Mouse (Mus musculus): Measurements from ENCODE around the gene H2-DMa.

H2-DMa gene

GRCm38 (mm10) chr17:34165033-34165730 lies 45.8 kb downstream of the H2-DMa start:
- DNase-seq = no peak

DNA sequence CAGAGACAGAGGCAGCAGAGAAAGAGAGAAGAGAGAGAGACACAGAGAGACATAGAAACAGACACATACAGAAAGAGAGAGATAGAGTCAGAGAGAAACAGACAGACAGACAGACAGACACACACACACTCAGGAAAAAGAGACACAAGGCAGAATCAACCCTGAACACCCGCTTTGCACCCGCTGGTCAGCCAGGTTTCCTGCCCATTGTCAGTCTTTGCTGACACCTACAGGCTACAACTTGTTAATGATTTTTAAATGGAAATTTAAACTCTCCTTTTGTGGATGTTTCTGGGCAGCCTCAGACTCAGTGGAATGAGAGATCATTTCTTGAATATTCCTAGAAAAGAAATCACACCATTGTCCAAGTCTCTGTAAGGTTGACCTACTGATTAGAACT lies 49.9 kb downstream of the H2-DMa start:
- peak; percentile 58 for DNase-seq

DNA sequence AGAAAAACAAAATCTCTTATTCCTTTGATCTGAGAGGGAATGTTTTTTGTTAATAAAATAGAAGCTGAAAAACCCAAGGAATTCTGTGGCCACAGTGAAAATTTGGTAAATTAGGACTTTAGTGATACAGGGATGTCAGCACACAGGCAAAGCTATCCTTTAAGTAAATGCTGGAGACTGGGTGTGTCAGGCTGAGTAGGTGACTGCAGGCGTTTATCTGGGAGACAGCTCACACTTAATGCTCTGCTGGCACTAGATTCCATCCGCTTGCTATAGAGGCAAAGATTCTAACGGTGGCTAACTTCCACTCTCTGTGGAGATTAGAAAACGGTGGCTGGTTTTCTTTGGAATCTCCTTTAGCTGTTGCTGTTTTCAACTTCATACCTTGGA lies 51.1 kb downstream of the H2-DMa start:
- no peak for DNase-seq

- DNase-seq = peak; percentile 91
Observed at GRCm38 (mm10) chr17:34170877-34171498, 51.6 kb downstream of the H2-DMa start.

DNA sequence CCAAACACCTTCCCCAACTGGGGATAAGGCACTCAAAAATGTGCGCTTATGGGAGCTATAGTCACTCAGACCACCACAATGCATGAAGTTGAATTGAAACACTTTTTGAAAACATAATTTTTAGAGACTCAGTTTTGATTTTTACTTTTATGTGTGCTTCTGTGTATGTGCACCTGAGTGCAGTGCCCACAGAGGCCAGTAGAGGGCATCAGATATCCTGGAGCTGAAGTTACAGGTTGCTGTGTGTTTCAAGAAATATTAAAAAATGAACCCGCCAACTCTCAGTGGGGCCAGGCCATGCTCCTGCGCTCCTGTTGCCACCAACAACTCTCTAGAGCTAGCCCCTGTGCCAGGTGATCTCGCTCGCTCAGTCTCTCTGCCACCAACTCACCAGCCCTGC lies 53.2 kb downstream of the H2-DMa start:
- no peak for DNase-seq

DNA sequence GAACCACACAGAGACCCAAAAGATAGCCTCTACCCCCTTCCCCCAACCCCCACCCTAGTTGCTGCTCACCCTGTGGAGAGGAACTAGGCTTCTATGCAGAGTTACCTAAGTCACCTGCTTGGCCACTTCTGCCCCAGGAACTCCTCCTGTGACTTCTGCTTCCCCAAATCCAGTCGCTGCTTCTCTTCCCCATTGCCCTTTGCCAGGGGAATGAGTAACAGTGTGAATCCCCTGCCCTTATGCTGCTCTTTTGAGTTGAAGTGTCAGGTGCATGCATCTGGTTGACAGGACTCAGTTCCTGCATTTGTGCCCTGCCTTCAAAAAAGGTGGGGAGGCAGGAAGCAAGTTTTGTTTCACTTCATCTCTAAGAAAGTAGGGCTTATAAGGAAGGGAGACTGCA lies 54.7 kb downstream of the H2-DMa start:
- no peak for DNase-seq

GRCm38 (mm10) chr17:34177179-34177578 lies 57.8 kb downstream of the H2-DMa start:
- no peak for DNase-seq

DNA sequence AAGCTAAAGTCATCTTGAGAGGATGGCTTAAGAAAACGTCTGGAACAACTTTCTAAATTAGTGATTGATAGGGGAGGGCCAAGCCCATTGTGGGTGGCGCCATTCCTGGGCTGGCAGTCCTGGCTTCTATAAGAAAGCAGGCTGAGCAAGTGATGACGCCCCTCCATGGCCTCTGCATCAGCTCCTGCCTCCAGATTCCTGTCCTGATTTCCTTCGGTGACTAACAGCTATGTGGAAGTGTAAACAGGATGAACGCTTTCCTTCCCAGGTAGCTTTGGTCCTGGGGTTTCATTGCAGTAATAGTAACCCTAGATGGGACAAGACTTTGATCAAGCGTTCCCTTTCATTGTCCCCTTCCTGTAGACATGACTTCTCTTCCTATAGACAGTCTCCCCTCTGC lies 59.7 kb downstream of the H2-DMa start:
- no peak for DNase-seq

GRCm38 (mm10) chr17:34179913-34180859 lies 60.8 kb downstream of the H2-DMa start:
- DNase-seq = no peak

- DNase-seq = no peak
Observed at GRCm38 (mm10) chr17:34183564-34184219, 64.4 kb downstream of the H2-DMa start.

GRCm38 (mm10) chr17:34185526-34185925 lies 66.2 kb downstream of the H2-DMa start:
- no peak for DNase-seq

DNA sequence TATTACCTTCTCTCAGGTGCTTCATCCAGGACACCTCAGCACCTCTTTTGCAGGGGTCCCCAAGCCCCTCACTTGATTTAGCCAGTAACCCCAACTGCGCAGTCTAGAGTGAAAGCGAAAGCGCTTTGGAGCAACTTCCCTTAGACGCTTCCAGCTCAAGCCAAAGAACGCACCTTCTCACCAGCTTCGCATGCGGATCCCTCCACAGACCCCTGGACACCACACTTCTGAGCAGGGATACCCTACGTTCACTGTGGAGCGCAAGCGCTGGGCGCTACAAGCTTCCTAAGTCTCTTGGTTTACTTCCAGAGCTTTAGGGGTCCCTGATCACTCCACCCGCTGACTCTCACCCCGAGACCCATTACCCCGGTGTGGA lies 67.5 kb downstream of the H2-DMa start:
- DNase-seq = no peak

GRCm38 (mm10) chr17:34187261-34187916 lies 68.0 kb downstream of the H2-DMa start, which contains the start of the genes Tap1 and Psmb9:
TSS of gene Tap1 (plus strand) at chr17:34187553.
TSS of gene Psmb9 (minus strand) at chr17:34187764.
- peak; percentile 99 for DNase-seq

DNA sequence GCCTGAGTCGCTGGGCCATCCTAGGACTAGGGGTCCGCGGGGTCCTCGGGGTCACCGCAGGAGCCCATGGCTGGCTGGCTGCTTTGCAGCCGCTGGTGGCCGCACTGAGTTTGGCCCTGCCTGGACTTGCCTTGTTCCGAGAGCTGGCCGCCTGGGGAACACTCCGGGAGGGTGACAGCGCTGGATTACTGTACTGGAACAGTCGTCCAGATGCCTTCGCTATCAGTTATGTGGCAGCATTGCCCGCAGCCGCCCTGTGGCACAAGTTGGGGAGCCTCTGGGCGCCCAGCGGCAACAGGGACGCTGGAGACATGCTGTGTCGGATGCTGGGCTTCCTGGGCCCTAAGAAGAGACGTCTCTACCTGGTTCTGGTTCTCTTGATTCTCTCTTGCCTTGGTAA lies 68.7 kb downstream of the H2-DMa start:
- no peak for DNase-seq
